Mouse (Mus musculus): ENCODE measurements around the gene Gm10803. TPM values are rescaled to one million over a fixed set of nuclear protein-coding genes. Genes with fewer than 3 reads are reported as not detected.

Gm10803 gene
- polyA plus RNA-seq, 1 experiment from 2014 or later: not detected

GRCm38 (mm10) chr2:93604601-93605285 is 44.4 kb downstream of the Gm10803 start:
- no peak overlapping the region for H3K27ac ChIP-seq (ENCODE audit: low read length)
- H3K4me3 ChIP-seq (ENCODE audit: low read length): no peak overlapping the region
- ATAC-seq (ENCODE audit: low read depth): no peak
- no peak overlapping the region for H3K9ac ChIP-seq (ENCODE audit: low read length)
- 85% methylated on average over 6 of the region's 6 CpGs for WGBS
- no peaks in the 10 kb centered on the region for H3K27me3 ChIP-seq (ENCODE audit: control insufficient read depth, insufficient read depth, low read depth, low read length)
- H3K4me2 ChIP-seq (ENCODE audit: low read depth, low read length): no peak overlapping the region
- H3K4me1 ChIP-seq (replicated peaks; ENCODE audit: control insufficient read depth, insufficient read depth, low read length): no peaks in the 10 kb centered on the region
- H3K36me3 ChIP-seq (ENCODE audit: control insufficient read depth, insufficient read depth, low read length): no peaks in the 10 kb centered on the region
- no peaks in the 10 kb centered on the region for H3K9me3 ChIP-seq (ENCODE audit: control insufficient read depth, low read length)

- H3K27me3 ChIP-seq (ENCODE audit: control insufficient read depth, insufficient read depth, low read depth, low read length): no peaks in the 10 kb centered on the region
- no peak overlapping the region for H3K27ac ChIP-seq (ENCODE audit: low read length)
- H3K9me3 ChIP-seq (ENCODE audit: control insufficient read depth, low read length): no peaks in the 10 kb centered on the region
- no peaks in the 10 kb centered on the region for H3K4me1 ChIP-seq (replicated peaks; ENCODE audit: control insufficient read depth, insufficient read depth, low read length)
- no peak overlapping the region for H3K4me2 ChIP-seq (ENCODE audit: low read depth, low read length)
- 62% methylated on average over 3 of the region's 3 CpGs for WGBS
- no peak overlapping the region for H3K9ac ChIP-seq (ENCODE audit: low read length)
- no peak for ATAC-seq (ENCODE audit: low read depth)
- H3K36me3 ChIP-seq (ENCODE audit: control insufficient read depth, insufficient read depth, low read length): no peaks in the 10 kb centered on the region
- H3K4me3 ChIP-seq (ENCODE audit: low read length): no peak overlapping the region
Observed at GRCm38 (mm10) chr2:93608800-93609199, 48.4 kb downstream of the Gm10803 start.

- WGBS: 71% methylated on average over 7 of the region's 7 CpGs
- Histone ChIP-seq H3K9ac (ENCODE audit: low read length) (no peak overlapping the region), H3K4me2 (ENCODE audit: low read depth, low read length) (no peak overlapping the region), H3K9me3 (ENCODE audit: control insufficient read depth, low read length) (no peaks in the 10 kb centered on the region), H3K27ac (ENCODE audit: low read length) (no peak overlapping the region), H3K36me3 (ENCODE audit: control insufficient read depth, insufficient read depth, low read length) (no peaks in the 10 kb centered on the region), H3K4me1 (replicated peaks; ENCODE audit: control insufficient read depth, insufficient read depth, low read length) (no peaks in the 10 kb centered on the region), H3K4me3 (ENCODE audit: low read length) (no peak overlapping the region), H3K27me3 (ENCODE audit: control insufficient read depth, insufficient read depth, low read depth, low read length) (no peaks in the 10 kb centered on the region; the same call in 1 of the 2 replicates)
- ATAC-seq (ENCODE audit: low read depth): no peak
Observed at GRCm38 (mm10) chr2:93613020-93613419, 52.7 kb downstream of the Gm10803 start.

Other genes starting within 250 kb of the Gm10803 start
- gene Tspan18, start 226.1 kb upstream of the Gm10803 start, polyA plus RNA-seq (2015; fragmentation: Nextera tagmentation; extraction: Ambion mirVana): 24.8 and 29.7 TPM in 2 replicates
- 63.6 and 81.5 TPM in 2 replicates for gene Cd82, start 97.4 kb upstream of the Gm10803 start, polyA plus RNA-seq (2015; fragmentation: Nextera tagmentation; extraction: Ambion mirVana)
- gene Alx4, start 81.8 kb downstream of the Gm10803 start, polyA plus RNA-seq (2015; fragmentation: Nextera tagmentation; extraction: Ambion mirVana): 0.03 TPM in 1 of 2 replicates, not detected in the other